Mouse (Mus musculus): ENCODE data around the gene Tmem233. TPM values are rescaled to one million over a fixed set of nuclear protein-coding genes. Genes with fewer than 3 reads are reported as not detected.

Tmem233 gene
- not detected in 2 replicates for polyA plus RNA-seq (2012; rRNA removed; ENCODE audit: low replicate concordance)

GRCm38 (mm10) chr5:116083081-116083480, at the start of gene Tmem233:
TSS of gene Tmem233 (minus strand) at chr5:116083244.

GRCm38 (mm10) chr5:116024327-116024739, 58.7 kb downstream of the Tmem233 start, which contains the start of gene Prkab1:
TSS of gene Prkab1 (minus strand) at chr5:116024508.

Other genes with a start within 250 kb of the Tmem233 start
- gene Cit, start 238.0 kb downstream of the Tmem233 start, polyA plus RNA-seq (2012; rRNA removed; ENCODE audit: low replicate concordance), result 2.1 and 3.3 TPM in 2 replicates
- gene Prkab1, start 58.7 kb downstream of the Tmem233 start, polyA plus RNA-seq (2012; rRNA removed; ENCODE audit: low replicate concordance), result 36.7 and 59.7 TPM in 2 replicates
- gene Ccdc60, start 205.7 kb upstream of the Tmem233 start, polyA plus RNA-seq (2012; rRNA removed; ENCODE audit: low replicate concordance), result 0.19 and 0.24 TPM in 2 replicates

Data from duodenum, adult 2 months (tissue).